8 mouse cellular contexts compared by ENCODE assay signal in genomic region chr4:124178401-124179018, GRCm38 (mm10).
A peak's percentile ranks its signal among the peaks of the same experiment; 100 is the strongest.
DNase-seq lines count a peak whose midpoint lies in the region; ATAC-seq lines count a peak whose summit lies in the region.

No protein-coding gene starts in this region.

- no peaks in the 10 kb centered on the region for H3K36me3 ChIP-seq in hindbrain, embryonic 16.5 days (ENCODE audit: control insufficient read depth, insufficient read depth, low read length)
- H3K36me3 ChIP-seq in midbrain, embryonic 15.5 days (replicated peaks): no peaks in the 10 kb centered on the region

- no peak for ATAC-seq in hindbrain, embryonic 16.5 days
- peak; percentile 56; the same call in 1 of the 2 replicates for ATAC-seq in midbrain, embryonic 15.5 days (replicated peaks)
- no peak for ATAC-seq in inflammation-experienced regulatory T-cells, adult 6 months
- no peak for ATAC-seq in erythroblast, adult 5-6 weeks (replicated peaks; ENCODE audit: low FRiP score, poor library complexity, severe bottlenecking)

- WGBS in hindbrain, embryonic 16.5 days: 1% methylated on average over 46 of the region's 50 CpGs
- 1% methylated on average over 49 of the region's 50 CpGs for WGBS in midbrain, embryonic 15.5 days

- no peak overlapping the region for H3K27ac ChIP-seq in hindbrain, embryonic 16.5 days (ENCODE audit: low read depth, low read length)
- no peak overlapping the region for H3K27ac ChIP-seq in midbrain, embryonic 15.5 days

- H3K9ac ChIP-seq in hindbrain, embryonic 16.5 days (ENCODE audit: low read depth, low read length): peak overlapping the region; percentile 60
- peak overlapping the region; percentile 39 for H3K9ac ChIP-seq in midbrain, embryonic 15.5 days

- H3K27me3 ChIP-seq in hindbrain, embryonic 16.5 days (replicated peaks; ENCODE audit: control insufficient read depth, insufficient read depth, low read length): peaks cover 13% of the 10 kb centered on the region
- peaks cover 7% of the 10 kb centered on the region for H3K27me3 ChIP-seq in midbrain, embryonic 15.5 days (replicated peaks)

- no peaks in the 10 kb centered on the region for H3K9me3 ChIP-seq in hindbrain, embryonic 16.5 days (ENCODE audit: control insufficient read depth, low read length)
- H3K9me3 ChIP-seq in midbrain, embryonic 15.5 days: no peaks in the 10 kb centered on the region

- H3K4me1 ChIP-seq in hindbrain, embryonic 16.5 days (ENCODE audit: control insufficient read depth, insufficient read depth, low read depth, low read length): peaks cover 5% of the 10 kb centered on the region
- peaks cover 10% of the 10 kb centered on the region; the same call in 1 of the 2 replicates for H3K4me1 ChIP-seq in midbrain, embryonic 15.5 days

- peak; percentile 21 for DNase-seq in kidney, postnatal 10 days
- DNase-seq in kidney, postnatal 36 days: no peak
- DNase-seq in embryo, embryonic 11 days: peak; percentile 73
- no peak for DNase-seq in adipocyte (ENCODE audit: low spot score)

- H3K4me2 ChIP-seq in hindbrain, embryonic 16.5 days (ENCODE audit: low read length): peak overlapping the region; percentile 93
- peak overlapping the region; percentile 89 for H3K4me2 ChIP-seq in midbrain, embryonic 15.5 days

- peak overlapping the region; percentile 46 for H3K4me3 ChIP-seq in hindbrain, embryonic 16.5 days (ENCODE audit: low read length)
- peak overlapping the region; percentile 41 for H3K4me3 ChIP-seq in midbrain, embryonic 15.5 days

Comparison
In these comparisons a context has a peak if more than half of its experiments do, and no peak if none do; other contexts are left out.
1. DNase-seq: peak in kidney, postnatal 10 days (single experiment) and embryo, embryonic 11 days (single experiment); none in kidney, postnatal 36 days (0 of 2) and adipocyte (single experiment).